Mouse (Mus musculus) hematopoietic stem cell, adult 5-6 weeks (primary cell): ENCODE results near the gene Isx. TPM values are rescaled to one million over a fixed set of nuclear protein-coding genes. Genes with fewer than 3 reads are reported as not detected.

ENCODE experiments used
- ATAC-seq, 2 experiments: fragments of 125-278 bp in 1 of 2; replicated peaks in 1 of 2; 2 replicates each; pipeline ENCODE4 v1.8.0; 2016 to 2017; ENCODE audit warnings: inconsistent platforms in 2 of 2, mild to moderate bottlenecking in 2 of 2, moderate number of reproducible peaks in 2 of 2, low read depth in 1 of 2, moderate TSS enrichment in 1 of 2; ENCODE audit not compliant: low FRiP score in 2 of 2, poor library complexity in 2 of 2, severe bottlenecking in 2 of 2, insufficient read depth in 1 of 2, low TSS enrichment in 1 of 2
- total RNA-seq: library from RNA; stranded (forward); fragments of 172-1452, 232-1000 nt; gene quantifications from 2 replicates; pipeline ENCODE4 v1.2.3, GENCODE M21; 2017

Gene Isx
- not detected in 2 replicates for total RNA-seq

GRCm38 (mm10) chr8:74872940-74873339 lies at the start of gene Isx:
TSS of gene Isx (plus strand) at chr8:74873173.
- ATAC-seq: no peak

GRCm38 (mm10) chr8:74827689-74828088 lies 45.3 kb upstream of the Isx start:
- ATAC-seq: no peak

DNA sequence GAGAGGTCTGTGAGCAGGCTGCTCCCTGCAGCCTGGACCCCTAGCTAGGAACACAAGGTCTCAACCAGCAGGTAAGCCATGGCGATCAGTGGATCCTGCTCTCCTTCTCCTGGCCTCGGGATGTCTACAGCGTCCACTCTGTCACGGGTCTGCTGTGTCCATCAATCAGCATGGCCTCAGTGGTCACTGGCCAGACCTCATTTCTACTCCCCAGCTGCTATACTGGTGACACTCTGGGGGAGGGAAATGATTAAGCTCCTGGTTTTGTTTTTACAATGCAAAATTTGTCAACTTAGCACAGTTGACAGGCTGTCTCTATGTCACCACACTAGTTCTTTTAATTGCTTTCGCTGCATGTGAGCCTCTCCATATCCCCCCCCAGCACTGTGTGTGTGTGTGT lies 41.7 kb upstream of the Isx start:
- no peak for ATAC-seq

GRCm38 (mm10) chr8:74834246-74834645 lies 38.7 kb upstream of the Isx start:
- ATAC-seq: no peak

- ATAC-seq: no peak
Observed at GRCm38 (mm10) chr8:74847376-74848048, 25.5 kb upstream of the Isx start.

- no peak for ATAC-seq
Observed at GRCm38 (mm10) chr8:74848707-74849106, 24.3 kb upstream of the Isx start.

- no peak for ATAC-seq
Observed at GRCm38 (mm10) chr8:74850971-74851370, 22.0 kb upstream of the Isx start.

DNA sequence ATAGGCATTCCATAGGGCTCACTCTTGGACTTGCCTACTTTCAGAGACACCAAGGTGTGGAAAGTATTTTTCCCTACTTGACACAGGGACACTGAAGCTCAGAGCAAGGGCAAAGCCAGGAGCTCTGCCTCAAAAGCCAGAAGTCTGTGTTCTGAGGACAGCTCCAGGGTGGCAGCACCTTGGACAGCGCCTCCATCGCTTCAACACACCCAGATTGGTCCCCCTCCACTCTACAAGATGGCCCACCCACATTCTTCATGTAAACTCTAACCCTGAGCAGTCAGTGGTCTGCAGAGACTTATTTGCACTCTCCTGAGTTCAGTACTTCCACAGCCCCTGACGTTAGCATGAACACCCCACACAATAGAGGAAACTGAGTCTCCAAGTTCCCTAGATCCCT lies 21.1 kb upstream of the Isx start:
- ATAC-seq: no peak

DNA sequence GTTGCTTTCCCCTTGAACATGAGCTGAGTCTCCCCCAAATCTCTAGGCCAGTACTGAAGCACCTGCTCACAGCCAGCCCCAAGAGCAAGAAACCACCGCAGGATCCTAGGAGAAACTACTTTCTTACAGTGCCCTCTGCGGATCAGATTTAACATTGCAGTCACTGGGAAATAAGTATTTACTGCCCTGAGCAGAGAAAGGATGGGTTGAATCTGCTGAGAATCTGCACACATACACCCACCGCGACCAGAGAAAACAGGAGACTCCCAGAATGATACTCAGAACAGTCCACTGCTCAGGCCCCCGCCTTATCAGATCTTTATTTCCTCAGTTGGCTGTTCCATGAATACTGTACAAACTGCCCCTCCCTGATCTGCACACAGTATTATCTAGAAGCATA lies 19.5 kb upstream of the Isx start:
- ATAC-seq: 0 out of 4 replicates have a peak, but pooled peaks of 1 of the 2 experiments have one; percentile 17

- no peak for ATAC-seq
Observed at GRCm38 (mm10) chr8:74854786-74855185, 18.2 kb upstream of the Isx start.

DNA sequence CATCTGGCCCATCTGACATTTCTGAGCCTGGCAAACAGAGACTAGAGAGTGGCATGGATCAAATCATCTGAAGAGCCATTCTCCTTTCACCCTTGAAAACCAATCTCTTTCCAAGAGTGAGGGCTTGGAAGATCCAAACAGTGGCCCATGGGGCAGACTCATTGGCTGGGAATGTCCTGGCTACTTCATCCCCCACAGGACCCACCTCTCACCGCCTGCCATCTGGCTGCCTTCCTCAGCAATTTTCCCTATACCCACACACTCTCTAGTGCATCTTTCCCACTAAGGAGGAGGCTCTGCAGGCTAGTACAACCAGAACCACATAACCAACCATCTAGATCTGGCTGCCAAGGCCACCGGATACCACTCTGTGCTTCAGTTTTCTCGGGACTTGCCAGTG lies 17.6 kb upstream of the Isx start:
- no peak for ATAC-seq

DNA sequence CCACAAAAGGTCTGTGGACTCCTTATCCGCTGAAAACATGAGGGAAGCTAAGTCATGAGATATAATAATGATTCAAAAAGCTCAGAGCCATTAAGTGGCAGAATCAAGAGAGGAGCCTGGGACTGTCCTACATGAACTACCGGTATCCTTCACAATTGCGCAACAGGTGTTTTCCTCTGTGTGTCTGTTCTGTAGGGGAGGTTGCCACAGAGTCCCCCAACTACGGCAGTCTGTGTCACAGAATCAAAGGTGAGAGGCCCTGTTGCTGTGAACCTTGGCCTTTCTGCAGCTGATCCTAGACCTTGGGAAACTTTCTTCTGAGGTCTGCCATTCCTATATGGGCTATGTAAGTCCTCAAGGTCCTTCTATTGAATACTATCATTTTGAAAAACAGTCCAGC lies 13.7 kb upstream of the Isx start:
- ATAC-seq: no peak

DNA sequence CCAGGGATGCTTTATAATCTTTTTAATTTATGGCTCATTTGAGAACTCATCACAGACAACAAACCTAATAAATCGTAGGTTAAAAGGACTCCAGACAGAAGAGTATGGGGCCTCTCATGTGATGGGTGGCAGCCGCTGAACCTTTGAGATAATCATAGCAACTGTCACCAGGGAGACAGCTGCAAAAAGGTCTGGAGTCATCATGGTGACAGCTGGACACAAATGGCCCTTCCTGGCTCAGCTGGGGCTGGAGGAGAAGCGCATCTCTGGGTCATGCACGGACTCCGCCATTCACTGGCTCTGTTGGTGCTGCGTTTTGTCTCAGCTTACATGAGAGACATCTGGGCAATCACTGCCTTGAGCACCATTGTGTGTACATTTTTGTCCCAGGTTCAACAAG lies 12.5 kb upstream of the Isx start:
- ATAC-seq: no peak

DNA sequence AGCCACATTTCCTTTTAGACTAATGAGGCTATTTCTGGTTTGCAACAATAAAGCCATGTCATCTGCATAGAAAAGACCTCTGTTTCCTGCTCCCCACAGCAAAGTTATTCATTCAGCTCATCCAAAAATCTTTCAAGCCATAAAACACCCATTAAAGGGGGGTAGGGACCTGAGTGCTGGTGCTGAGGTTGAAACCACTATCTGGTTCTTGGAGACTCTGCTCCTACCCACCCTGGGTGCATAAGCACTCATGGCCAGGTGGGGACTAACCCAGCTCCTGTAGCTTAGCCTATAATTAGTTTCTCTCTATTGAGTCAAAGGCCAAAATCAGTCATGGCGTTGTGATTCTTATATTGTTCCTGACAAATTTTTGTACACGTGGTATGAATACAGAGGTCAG lies 10.4 kb upstream of the Isx start:
- no peak for ATAC-seq

DNA sequence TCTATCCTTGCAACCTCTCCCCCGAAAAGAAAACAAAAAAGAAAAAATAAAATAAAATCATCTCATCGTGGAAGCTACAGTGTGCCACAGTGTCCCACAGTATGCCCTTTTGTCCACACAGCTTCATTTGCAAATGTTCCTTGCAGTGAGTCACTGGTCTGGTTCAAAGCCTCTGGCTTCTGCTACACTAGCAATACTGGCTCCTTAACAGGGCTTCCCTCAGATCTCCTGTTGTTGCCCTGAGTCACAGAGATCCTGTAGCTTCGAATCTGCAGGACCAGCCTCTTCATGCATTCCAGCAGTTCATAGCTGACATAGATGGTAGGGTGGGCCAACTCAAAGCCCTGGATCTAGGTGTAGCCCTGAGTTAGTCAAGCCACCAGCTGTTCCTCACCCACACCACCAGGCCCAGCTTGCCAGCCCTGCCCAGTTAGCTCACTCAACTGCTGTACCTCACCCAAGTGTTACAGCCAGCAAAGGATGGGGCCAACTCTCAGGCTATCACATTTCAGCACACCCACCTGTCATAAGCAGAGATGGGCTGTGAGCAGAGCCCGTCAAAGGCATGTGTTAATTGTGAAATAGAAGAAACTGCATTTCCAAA lies 2.5 kb upstream of the Isx start:
- no peak for ATAC-seq

DNA sequence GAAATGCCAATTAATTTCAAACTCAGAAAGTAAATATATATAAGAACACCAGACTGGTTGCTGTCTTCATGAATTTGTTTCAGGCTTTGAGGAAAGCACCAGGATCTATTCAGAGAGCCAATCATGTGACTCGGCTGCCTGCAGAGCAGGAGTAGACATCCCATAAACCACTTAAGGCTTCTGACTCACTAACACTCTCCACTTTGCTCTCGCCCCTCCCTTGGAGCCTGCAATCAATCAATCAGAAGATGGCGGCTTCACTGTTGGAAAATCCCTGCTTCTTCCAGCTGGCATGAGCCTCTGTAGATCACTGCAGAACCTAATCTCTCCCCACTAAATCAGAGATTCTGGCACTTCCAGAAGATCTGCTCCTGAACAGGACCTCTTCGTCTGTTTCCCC lies 1.3 kb upstream of the Isx start:
- ATAC-seq: no peak

GRCm38 (mm10) chr8:74872151-74872823 lies 686 bp upstream of the Isx start:
- ATAC-seq: no peak

DNA sequence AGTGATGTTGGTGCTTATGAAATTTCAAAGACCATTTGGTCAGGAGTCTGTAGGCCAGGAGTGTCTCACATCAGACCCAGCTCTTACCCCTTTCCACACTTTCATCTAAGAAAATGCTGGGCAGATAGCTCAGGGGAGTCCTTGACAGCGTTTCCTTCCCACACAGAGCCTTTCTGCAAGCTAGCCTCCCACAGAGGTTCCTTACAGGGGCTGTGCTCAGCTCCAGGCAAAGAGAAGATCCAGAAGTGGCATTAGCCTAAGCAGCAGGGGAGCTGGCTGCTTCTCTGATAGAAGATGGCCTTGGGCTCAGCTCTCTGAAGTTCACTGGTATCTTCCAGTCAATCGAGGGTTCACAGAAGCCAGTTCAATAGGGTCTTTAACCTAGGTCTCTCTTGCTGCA lies 1.6 kb downstream of the Isx start:
- no peak for ATAC-seq

- no peak for ATAC-seq
Observed at GRCm38 (mm10) chr8:74878637-74879036, 5.7 kb downstream of the Isx start.
